Mouse (Mus musculus) splenic B cell, adult 2 months (primary cell): ENCODE data around the gene Eif3k.

Source experiments
- DNase-seq: peaks from one replicate; pipeline ENCODE4 v3.0.0-alpha.2; 2011; ENCODE audit warnings: low read depth, low spot score
- H3K27me3 ChIP-seq: 2 replicates; pipeline ENCODE4 v1.6.1; 2012; ENCODE audit warnings: mild to moderate bottlenecking, low read length, moderate library complexity, mixed read lengths; ENCODE audit not compliant: control insufficient read depth, poor library complexity, insufficient read depth, severe bottlenecking
- H3K36me3 ChIP-seq: 2 replicates; pipeline ENCODE4 v1.6.1; 2012; ENCODE audit warnings: mild to moderate bottlenecking, low read length, moderate library complexity, mixed read lengths; ENCODE audit not compliant: control insufficient read depth, poor library complexity, insufficient read depth, severe bottlenecking

Gene Eif3k

DNA sequence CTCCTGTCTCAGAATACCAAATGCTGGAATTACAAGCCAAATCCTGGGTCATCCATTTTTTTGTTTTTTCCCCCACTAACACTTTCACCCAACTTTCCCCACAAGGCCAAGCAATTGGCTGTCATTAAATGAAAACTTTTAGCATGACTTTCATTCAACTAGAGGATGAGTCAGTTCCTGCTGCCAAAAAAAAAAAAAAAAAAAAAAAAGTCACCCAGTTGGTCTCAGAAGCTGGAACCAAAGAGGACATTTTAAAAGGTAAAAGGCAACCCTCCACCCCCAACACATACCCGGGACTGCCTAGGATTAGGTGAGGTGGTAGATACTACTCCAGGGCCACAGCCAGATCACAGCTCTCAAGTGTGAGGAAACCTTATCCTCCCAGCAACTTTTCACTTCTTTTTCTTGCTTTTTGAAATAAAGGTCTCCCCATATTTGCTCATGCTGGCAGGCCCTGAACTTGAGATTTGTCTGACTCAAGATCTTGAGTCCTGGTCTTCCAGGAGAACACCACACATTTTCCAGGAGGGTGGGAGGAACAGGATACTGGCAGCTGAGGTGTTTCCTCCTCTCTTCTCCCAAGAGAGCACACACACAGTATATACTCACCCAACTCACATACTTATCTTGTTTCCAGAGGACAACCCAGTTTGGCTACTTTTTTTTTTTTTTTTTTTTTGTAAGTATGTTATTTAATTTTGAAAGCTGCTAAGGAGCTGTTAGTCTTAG, 23.5 kb downstream of the Eif3k start:
- Histone ChIP-seq H3K27me3 (no peaks in the 10 kb centered on the region), H3K36me3 (no peaks in the 10 kb centered on the region; the same call in 1 of the 2 replicates)
- DNase-seq = no peak

DNA sequence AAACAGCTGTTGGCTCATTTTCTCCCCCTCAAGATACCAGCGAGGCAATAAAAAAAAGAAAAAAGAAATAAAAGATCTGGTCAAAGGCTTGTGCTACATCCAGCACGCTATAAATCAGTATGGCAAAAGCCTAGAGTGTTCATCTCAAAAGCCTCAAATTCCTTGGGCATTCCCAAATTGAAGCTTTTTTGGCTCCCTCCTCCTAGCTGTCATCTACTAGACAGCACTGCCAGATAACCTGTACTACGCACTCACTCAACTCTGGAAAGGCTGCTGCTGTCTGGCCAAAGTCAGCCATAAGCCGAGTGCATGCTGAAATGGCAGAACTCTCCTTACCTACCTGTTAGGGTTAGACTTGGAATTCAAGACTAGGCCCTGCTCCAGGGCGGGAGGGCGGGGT, 24.4 kb downstream of the Eif3k start:
- no peak for DNase-seq
- Histone ChIP-seq H3K27me3 (no peaks in the 10 kb centered on the region), H3K36me3 (no peaks in the 10 kb centered on the region; the same call in 1 of the 2 replicates)

DNA sequence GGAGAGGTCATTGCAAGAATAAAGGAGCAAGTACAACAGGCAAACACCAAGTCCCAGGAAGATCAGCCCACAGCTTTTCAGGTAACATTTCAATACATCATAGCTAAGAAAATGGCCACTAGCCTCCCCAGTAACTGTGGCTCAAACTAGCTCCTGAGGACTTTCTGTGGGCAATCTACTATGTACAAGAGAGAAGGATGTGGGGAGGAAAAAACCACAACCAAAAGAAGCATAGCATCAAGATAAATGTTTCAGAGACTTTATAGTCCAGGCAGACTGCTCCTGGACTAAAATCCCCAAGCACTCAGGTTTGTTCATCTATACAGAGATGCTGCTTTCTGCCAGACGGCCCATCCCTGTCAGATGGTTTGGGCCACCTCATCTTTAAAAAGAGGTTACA, 25.4 kb downstream of the Eif3k start:
- H3K36me3 ChIP-seq = no peaks in the 10 kb centered on the region; the same call in 1 of the 2 replicates
- DNase-seq = no peak
- H3K27me3 ChIP-seq = no peaks in the 10 kb centered on the region

DNA sequence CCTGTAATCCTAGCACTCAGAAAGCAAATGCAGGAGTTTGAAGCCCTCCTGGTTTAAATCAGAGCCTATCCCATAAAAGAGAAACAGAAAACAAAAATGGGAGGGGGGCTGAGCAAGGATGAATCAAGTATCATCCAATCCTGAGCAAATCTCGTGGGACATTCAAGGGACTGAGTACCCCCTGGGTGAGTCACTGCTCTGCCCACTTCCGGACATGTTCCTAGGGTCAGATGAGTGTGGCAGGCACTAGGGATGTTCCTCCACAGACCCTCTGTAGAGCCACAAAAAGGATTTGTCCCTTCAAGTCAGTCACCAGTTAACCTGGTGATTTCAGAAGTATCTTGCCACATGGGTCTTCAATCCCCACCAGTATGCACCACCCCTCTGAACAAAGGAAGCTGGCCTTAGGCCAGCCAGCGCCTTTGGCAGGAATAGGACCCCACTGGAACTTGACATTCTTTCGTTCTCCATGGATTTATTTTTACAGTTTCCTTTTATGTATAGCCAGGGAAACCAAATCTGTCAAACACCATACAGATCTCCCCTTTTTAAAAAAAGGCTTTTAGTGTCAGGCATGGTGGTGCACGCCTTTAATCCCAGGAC, 26.3 kb downstream of the Eif3k start:
- no peaks in the 10 kb centered on the region for H3K27me3 ChIP-seq
- no peaks in the 10 kb centered on the region; the same call in 1 of the 2 replicates for H3K36me3 ChIP-seq

DNA sequence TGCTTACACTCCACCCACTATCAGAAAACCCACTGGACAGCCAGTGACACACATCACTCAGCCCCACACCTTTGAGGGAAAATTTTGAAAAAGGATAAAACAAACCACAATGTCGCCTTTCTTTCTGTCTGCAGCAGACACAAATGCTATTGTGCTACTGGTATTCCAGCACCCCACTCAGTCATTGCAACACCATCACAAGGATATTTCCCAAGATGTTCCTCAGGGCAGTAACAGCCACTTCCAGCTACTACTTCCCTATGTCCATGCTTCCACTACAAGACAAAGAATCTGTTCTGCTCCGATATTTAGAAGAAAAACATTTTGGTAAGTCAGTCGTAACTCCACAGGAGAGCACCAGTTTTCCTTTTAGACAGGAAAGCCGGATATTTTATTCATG, 26.9 kb downstream of the Eif3k start:
- DNase-seq = no peak
- Histone ChIP-seq H3K36me3 (no peaks in the 10 kb centered on the region; the same call in 1 of the 2 replicates), H3K27me3 (no peaks in the 10 kb centered on the region)

More for the DNA sequence above, 26.3 kb downstream of the Eif3k start:
- DNase-seq = no peak

DNA sequence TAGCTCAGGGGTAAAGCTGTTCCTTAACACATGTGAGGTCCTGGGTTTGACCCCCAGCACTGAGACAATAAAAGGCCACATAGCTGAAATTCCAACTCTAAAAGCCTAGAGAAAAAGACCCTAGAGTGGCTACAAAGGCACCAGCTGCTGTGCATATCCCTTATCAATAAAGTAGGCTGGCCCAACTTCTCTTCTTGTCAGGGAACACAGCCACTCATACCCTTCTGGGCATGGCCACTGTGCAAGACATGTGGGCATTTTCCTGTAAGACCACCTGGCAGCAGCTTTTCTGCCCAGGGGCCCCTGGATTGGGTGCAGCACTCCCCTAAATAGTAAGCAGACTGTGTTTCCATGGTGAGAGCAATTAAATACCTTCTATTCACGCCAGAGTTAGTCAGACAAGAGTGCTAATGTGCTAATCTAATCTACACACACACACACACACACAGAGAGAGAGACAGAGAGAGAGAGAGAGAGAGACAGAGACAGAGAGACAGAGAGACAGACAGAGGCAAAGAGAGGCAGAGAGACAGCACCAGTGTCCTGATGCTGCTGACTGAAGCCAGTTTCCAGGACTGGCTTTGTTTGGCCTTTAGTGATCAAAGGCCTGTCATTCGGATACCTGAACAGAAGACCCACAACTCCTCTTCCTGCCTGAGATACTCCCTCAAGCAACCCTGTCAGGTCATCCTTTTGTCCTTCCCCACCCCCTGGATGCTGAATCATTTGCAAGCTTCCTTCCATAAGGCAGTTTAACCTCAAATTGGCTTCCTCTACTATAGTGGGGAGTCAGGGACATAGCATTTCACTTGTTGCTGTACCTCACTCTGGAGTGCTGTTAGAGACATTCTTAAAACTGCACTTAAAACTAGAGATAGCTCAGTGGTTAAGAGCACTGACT, 27.9 kb downstream of the Eif3k start:
- H3K36me3 ChIP-seq = no peaks in the 10 kb centered on the region; the same call in 1 of the 2 replicates
- H3K27me3 ChIP-seq = no peaks in the 10 kb centered on the region
- DNase-seq = no peak

DNA sequence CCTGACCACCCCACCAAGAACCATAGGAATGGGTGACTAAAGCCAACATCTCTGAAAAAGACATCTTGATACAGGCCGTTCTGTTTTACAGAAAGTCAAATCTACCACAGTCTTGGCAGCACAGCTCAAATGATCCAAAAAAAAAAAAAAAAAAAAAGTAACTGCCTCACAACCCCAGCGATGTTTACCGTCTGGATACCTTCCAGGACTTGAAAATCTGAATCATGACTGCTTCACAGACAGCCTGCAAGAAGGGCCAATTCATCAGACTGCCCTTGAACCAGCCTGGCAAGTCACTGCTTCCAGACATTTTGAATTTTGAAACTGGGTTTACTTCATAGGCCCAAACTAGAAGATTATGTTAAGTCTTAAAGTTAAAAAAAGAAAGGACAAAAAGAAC, 28.9 kb downstream of the Eif3k start:
- no peak for DNase-seq
- H3K27me3 ChIP-seq = no peaks in the 10 kb centered on the region
- H3K36me3 ChIP-seq = no peaks in the 10 kb centered on the region; the same call in 1 of the 2 replicates

DNA sequence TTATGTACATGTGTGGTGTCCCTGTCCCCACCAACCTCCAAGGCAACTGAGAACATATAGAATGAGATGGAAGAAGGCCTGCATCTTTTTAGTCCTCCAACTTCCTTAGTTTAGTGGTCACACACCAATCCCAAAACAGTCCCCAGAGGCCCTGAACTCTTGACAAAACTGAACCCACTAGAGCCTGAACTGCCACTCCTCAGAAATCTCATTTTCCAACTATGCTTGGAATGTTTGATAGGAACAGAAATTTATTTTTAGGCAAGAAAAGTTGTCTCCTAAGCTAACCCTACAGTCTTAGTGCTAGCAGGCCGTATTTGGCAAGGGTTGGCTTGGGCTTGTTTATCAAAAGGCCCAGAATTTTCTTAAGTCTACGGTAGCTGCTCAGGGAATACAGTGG, 29.9 kb downstream of the Eif3k start:
- H3K27me3 ChIP-seq = no peaks in the 10 kb centered on the region
- H3K36me3 ChIP-seq = no peaks in the 10 kb centered on the region; the same call in 1 of the 2 replicates
- no peak for DNase-seq

DNA sequence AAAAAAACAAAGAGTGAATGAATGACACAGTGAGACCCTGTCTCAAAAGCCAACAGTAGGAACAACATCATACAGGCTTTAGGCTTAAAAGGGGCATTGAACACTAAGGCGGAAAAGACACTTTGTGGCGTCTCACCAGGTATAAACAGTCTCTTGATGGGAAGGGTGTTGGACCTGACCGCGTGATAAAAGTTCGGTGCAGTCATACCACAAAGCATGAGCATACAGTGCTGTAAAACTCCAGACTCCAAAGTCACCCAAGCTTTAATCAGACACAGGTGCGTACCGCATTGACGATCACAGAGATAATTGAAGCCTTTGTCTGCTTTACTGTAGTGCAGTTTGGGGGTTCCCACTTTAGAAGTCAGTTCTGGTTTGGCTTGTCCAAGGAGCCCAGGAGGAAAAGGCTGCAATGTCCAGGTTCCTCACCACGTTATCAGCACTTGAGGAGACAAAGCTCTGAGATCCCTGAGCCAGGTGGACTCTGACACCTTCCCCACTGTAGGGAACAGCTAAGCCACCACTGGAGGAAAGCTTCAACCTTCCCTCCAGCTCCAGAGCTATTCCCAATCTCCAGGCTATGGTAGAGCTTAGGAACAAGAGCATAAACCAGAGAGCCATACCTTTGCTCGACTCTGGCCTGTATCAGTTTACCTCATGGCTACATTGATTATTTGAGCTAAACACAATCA, 31.2 kb downstream of the Eif3k start:
- DNase-seq = no peak
- H3K27me3 ChIP-seq = no peaks in the 10 kb centered on the region
- H3K36me3 ChIP-seq = no peaks in the 10 kb centered on the region; the same call in 1 of the 2 replicates

DNA sequence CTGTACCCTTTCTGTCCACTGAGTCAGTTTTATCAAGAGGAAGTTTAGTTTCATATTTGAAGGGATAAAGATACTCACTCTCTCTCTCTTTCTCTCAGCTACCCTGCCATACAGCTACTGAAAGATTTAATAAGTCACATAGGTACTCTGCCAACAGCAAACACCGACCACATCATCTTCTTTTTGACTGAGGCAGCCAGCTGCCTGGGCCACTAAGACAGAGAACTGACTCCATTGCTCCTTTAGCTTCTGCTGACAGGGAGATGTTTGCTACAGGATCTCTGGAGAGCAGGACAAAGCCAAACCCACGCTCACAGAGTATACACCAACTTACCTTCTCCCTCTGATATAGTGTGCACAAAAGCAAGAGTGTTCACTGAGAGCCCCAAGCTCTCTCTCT, 32.4 kb downstream of the Eif3k start:
- Histone ChIP-seq H3K27me3 (no peaks in the 10 kb centered on the region), H3K36me3 (no peaks in the 10 kb centered on the region)
- no peak for DNase-seq

DNA sequence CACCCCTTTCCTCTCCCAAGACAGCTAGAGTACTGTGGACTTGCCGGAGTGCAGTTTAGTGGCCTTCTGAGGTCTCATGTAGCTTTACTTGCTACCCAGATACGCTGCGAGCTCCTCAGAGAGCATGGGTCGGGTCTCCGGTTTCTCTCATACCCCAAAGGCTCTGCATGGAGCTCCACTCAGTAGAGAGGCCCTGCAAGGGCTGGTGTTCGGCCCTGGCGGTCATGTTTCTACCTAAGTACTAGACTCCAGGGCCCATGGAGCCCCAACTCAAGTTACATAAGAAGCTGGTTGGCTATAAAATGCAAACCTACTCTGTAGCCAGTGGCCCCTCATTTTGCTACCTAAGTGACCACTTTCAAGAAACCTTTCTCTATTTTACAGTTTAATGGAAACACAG, 32.9 kb downstream of the Eif3k start:
- Histone ChIP-seq H3K27me3 (no peaks in the 10 kb centered on the region), H3K36me3 (no peaks in the 10 kb centered on the region)
- no peak for DNase-seq

DNA sequence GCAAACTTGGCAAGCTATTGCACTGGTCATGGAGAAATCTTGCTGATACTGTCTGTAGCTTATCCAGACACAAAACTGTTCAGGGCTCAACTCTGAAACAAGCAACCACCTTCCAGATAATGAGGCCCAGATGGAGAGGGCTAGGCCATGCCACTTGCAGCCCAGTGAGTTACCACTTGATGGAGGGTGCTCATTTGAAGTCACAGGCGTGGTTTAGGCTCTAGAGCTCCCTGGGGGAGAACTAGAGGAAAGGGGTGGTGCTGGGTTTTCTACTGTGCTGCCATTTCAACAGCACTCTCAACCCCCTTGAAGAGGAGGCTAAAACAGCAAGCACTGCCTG, 35.4 kb downstream of the Eif3k start:
- no peak for DNase-seq
- H3K27me3 ChIP-seq = no peaks in the 10 kb centered on the region
- no peaks in the 10 kb centered on the region for H3K36me3 ChIP-seq

DNA sequence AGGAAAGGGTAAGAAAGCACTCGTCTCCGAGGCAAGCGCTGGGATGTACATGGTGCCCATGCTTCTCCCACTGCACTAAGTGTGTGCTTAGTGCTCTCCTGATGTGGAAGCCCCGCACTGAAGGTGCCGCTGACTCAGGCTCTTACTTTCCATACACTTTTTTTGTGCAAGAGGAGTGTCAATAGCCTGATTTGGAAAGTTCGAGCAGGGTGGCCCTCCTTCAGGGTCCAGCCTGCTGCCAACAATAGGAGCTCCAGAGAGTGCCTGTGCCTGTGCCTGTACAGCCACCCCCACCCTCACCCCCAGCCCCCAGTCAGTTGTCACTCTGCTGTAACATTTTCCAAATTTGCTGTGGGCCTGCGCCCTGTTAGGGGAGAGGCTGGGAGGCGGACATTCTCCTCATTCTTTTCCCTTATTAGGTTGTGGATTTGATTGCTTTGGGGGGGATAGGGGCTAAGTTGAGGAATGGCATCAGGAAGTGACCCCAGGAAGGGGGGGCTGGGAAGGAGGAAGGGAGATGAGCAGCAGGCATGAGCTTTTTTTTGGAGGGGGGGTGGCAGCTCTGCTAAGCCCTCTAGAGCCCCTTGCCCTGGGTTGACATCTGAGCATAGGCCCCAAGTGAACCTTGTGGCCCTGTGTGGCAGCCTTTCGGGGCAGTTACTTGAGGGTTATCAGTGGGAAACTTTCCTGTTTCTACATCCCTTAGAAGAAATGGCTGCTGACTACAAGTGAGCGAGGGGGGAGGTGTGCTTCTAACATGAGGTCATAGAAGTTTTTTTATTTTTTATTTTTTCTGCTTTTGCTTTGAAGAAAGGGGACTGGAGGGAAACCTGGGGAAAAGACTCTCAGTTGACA, 36.0 kb downstream of the Eif3k start:
- Histone ChIP-seq H3K36me3 (no peaks in the 10 kb centered on the region), H3K27me3 (no peaks in the 10 kb centered on the region)
- DNase-seq = no peak
